Mouse (Mus musculus) cerebellum, adult 9-10 months (tissue): ENCODE data around the gene Rpl9-ps1.
A peak's percentile ranks its signal among the peaks of the same experiment; 100 is the strongest.

Experiments used
- DNase-seq: peaks from one replicate; pipeline ENCODE4 v3.0.0; 2022

Rpl9-ps1 gene

GRCm38 (mm10) chr11:83645521-83645920 lies at the start of gene Rpl9-ps1:
Gene Rpl9-ps1 (minus strand): TSS chr11:83645621.
- no peak for DNase-seq

- DNase-seq, result no peak
These were observed 46.6 kb upstream of the Rpl9-ps1 start for GRCm38 (mm10) chr11:83692008-83692407.

GRCm38 (mm10) chr11:83689918-83690317 lies 44.5 kb upstream of the Rpl9-ps1 start:
- DNase-seq, result no peak

GRCm38 (mm10) chr11:83675665-83676064 lies 30.2 kb upstream of the Rpl9-ps1 start:
- no peak for DNase-seq

GRCm38 (mm10) chr11:83671743-83672142 lies 26.3 kb upstream of the Rpl9-ps1 start:
- peak; percentile 8 for DNase-seq

GRCm38 (mm10) chr11:83663532-83663931 lies 18.1 kb upstream of the Rpl9-ps1 start:
- DNase-seq, result no peak

GRCm38 (mm10) chr11:83662204-83662603 lies 16.8 kb upstream of the Rpl9-ps1 start, which contains the start of gene Ccl4:
Gene Ccl4 (plus strand): TSS chr11:83662584.
- DNase-seq, result no peak

GRCm38 (mm10) chr11:83658797-83659196 lies 13.4 kb upstream of the Rpl9-ps1 start:
- DNase-seq, result no peak

- DNase-seq, result no peak
These were observed 12.1 kb upstream of the Rpl9-ps1 start for GRCm38 (mm10) chr11:83657508-83657907.

- DNase-seq, result no peak
These were observed 9.2 kb upstream of the Rpl9-ps1 start for GRCm38 (mm10) chr11:83654606-83655005.

- DNase-seq, result no peak
These were observed 4.0 kb upstream of the Rpl9-ps1 start, which contains the start of gene Ccl3 for GRCm38 (mm10) chr11:83649305-83649841. Gene Ccl3 (minus strand): TSS chr11:83649355.

- DNase-seq, result no peak
These were observed 1.1 kb upstream of the Rpl9-ps1 start for GRCm38 (mm10) chr11:83646356-83647149.

GRCm38 (mm10) chr11:83641216-83641615 lies 4.2 kb downstream of the Rpl9-ps1 start:
- DNase-seq, result no peak

- no peak for DNase-seq
These were observed 5.3 kb downstream of the Rpl9-ps1 start for GRCm38 (mm10) chr11:83640141-83640540.

GRCm38 (mm10) chr11:83639533-83639932 lies 5.9 kb downstream of the Rpl9-ps1 start:
- DNase-seq, result no peak

GRCm38 (mm10) chr11:83638934-83639333 lies 6.5 kb downstream of the Rpl9-ps1 start:
- DNase-seq, result no peak

GRCm38 (mm10) chr11:83636742-83637235 lies 8.6 kb downstream of the Rpl9-ps1 start:
- DNase-seq, result no peak

GRCm38 (mm10) chr11:83634898-83635297 lies 10.5 kb downstream of the Rpl9-ps1 start:
- DNase-seq, result no peak

- no peak for DNase-seq
These were observed 11.0 kb downstream of the Rpl9-ps1 start for GRCm38 (mm10) chr11:83634425-83634824.

- DNase-seq, result no peak
These were observed 12.7 kb downstream of the Rpl9-ps1 start for GRCm38 (mm10) chr11:83632744-83633143.

GRCm38 (mm10) chr11:83631065-83631464 lies 14.4 kb downstream of the Rpl9-ps1 start:
- DNase-seq, result no peak

GRCm38 (mm10) chr11:83630630-83631029 lies 14.8 kb downstream of the Rpl9-ps1 start:
- no peak for DNase-seq

GRCm38 (mm10) chr11:83628808-83629207 lies 16.6 kb downstream of the Rpl9-ps1 start:
- no peak for DNase-seq

- DNase-seq, result no peak
These were observed 21.8 kb downstream of the Rpl9-ps1 start for GRCm38 (mm10) chr11:83623586-83623985.
